Mouse (Mus musculus) cerebellum, adult 2 months (tissue): ENCODE data around the gene Map4.

ENCODE experiments used
- CTCF ChIP-seq: fragments of 200-500 bp; IDR thresholded peaks from 2 replicates; pipeline ENCODE4 v1.5.1; 2011; ENCODE audit warnings: low read depth, mild to moderate bottlenecking, control low read depth, low read length, moderate library complexity, borderline replicate concordance; ENCODE audit not compliant: insufficient read depth
- POLR2A ChIP-seq: fragments of 200-500 bp; IDR thresholded peaks from 2 replicates; pipeline ENCODE4 v1.6.1; 2011; ENCODE audit warnings: low read length, control low read depth, borderline replicate concordance; ENCODE audit not compliant: insufficient read depth

- no peak for TF ChIP-seq CTCF
- TF ChIP-seq POLR2A = no peak
These were observed 30.7 kb upstream of the Map4 start for GRCm38 (mm10) chr9:109900604-109901003.
